Mouse (Mus musculus) limb, embryonic 14.5 days (tissue): Measurements from ENCODE around the gene Gcnt2. TPM values are rescaled to one million over a fixed set of nuclear protein-coding genes. Genes with fewer than 3 reads are reported as not detected.

Source experiments
- ATAC-seq: fragments of 200-750 bp; cut with Nextera tagmentation; 2 replicates; pipeline ENCODE4 v1.8.0; 2017; ENCODE audit warnings: low read depth, moderate number of reproducible peaks, moderate TSS enrichment; ENCODE audit not compliant: low FRiP score
- DNase-seq: peaks from one replicate; pipeline ENCODE4 v3.0.0-alpha.2; 2015; ENCODE audit warnings: low spot score
- H3K27ac ChIP-seq: fragments of 300-500 bp; sonication (generic); replicated peaks from 2 replicates; pipeline ENCODE4 v1.5.1; 2014; ENCODE audit warnings: low read depth, mild to moderate bottlenecking, low read length, moderate library complexity, mixed read lengths
- H3K27me3 ChIP-seq: fragments of 300-500 bp; sonication (generic); 2 replicates; pipeline ENCODE4 v1.6.1; 2014; ENCODE audit warnings: low read length, mixed read lengths; ENCODE audit not compliant: control insufficient read depth, insufficient read depth
- H3K36me3 ChIP-seq: fragments of 300-500 bp; sonication (generic); 2 replicates; pipeline ENCODE4 v1.6.1; 2014; ENCODE audit warnings: mild to moderate bottlenecking, low read length, moderate library complexity, mixed read lengths; ENCODE audit not compliant: control insufficient read depth, insufficient read depth
- H3K4me1 ChIP-seq: fragments of 300-500 bp; sonication (generic); 2 replicates; pipeline ENCODE4 v1.6.1; 2014; ENCODE audit warnings: antibody characterized with exemption, low read length, mixed read lengths; ENCODE audit not compliant: control insufficient read depth, insufficient read depth
- H3K4me2 ChIP-seq: fragments of 300-500 bp; sonication (generic); replicated peaks from 2 replicates; pipeline ENCODE4 v1.6.1; 2014; ENCODE audit warnings: low read depth, mild to moderate bottlenecking, low read length, moderate library complexity; ENCODE audit not compliant: severe bottlenecking
- H3K4me3 ChIP-seq: fragments of 300-500 bp; sonication (generic); replicated peaks from 2 replicates; pipeline ENCODE4 v1.5.1; 2014; ENCODE audit warnings: low read length
- H3K9ac ChIP-seq: fragments of 300-500 bp; sonication (generic); 2 replicates; pipeline ENCODE4 v1.6.1; 2014; ENCODE audit warnings: mild to moderate bottlenecking, low read depth, low read length, moderate library complexity; ENCODE audit not compliant: severe bottlenecking
- H3K9me3 ChIP-seq: fragments of 300-500 bp; sonication (generic); 2 replicates; pipeline ENCODE4 v1.6.1; 2016; ENCODE audit warnings: low read length; ENCODE audit not compliant: control insufficient read depth
- POLR2A ChIP-seq: fragments of 200-500 bp; IDR thresholded peaks from 2 replicates; pipeline ENCODE4 v1.8.0; 2012; ENCODE audit warnings: inconsistent platforms, mild to moderate bottlenecking, moderate library complexity, borderline replicate concordance; ENCODE audit not compliant: insufficient read depth, insufficient read length; ENCODE audit errors: extremely low read depth
- WGBS: fragments of 180-500 bp; shearing (Covaris S2); extraction: QIAGEN DNeasy Blood & Tissue Kit; methylation state at CpG from one replicate; pipeline ENCODE4 v1.1.7; 2014; 5-methylcytosine and 5-hydroxymethylcytosine counted together
- microRNA-seq: library from miRNA; unstranded; fragments of <30 nt; microRNA quantifications from one replicate; pipeline ENCODE4, GENCODE M21; 2016
- polyA plus RNA-seq, 2 experiments: library from polyadenylated mRNA; depleted of rRNA in 1 of 2; stranded (reverse) in 1 of 2; unstranded in 1 of 2; fragments of >200 nt; fragmentation: Nextera tagmentation in 1 of 2; extraction: Ambion mirVana in 1 of 2; gene quantifications; 2 replicates each; pipeline versions ENCODE4 v1.2.1 to v1.2.3; 2012 to 2014

Gene Gcnt2
- polyA plus RNA-seq, 2 experiments, result 1.7 to 2.5 TPM

- H3K4me3 ChIP-seq, result no peak overlapping the region
- no peak overlapping the region for H3K27ac ChIP-seq
- no peak for ATAC-seq
- H3K9me3 ChIP-seq, result no peaks in the 10 kb centered on the region
- H3K36me3 ChIP-seq, result peaks cover 87% of the 10 kb centered on the region
- no peak overlapping the region for H3K9ac ChIP-seq
- no peak overlapping the region for H3K4me2 ChIP-seq
- H3K4me1 ChIP-seq, result no peaks in the 10 kb centered on the region
- 85% methylated on average over 8 of the region's 8 CpGs for WGBS
- no peaks in the 10 kb centered on the region for H3K27me3 ChIP-seq
- no peak for DNase-seq
- TF ChIP-seq POLR2A, result no peak
These were observed 149.4 kb downstream of the Gcnt2 start for GRCm38 (mm10) chr13:41008946-41009345.

Small RNAs within 50 kb of the gene (microRNA-seq; reads per million reads assigned to microRNA genes)
- not detected for gene Mir5124a

Other genes with a start within 250 kb of the Gcnt2 start
- 21.5 and 23.9 TPM in 2 replicates for gene Tfap2a, start 121.4 kb upstream of the Gcnt2 start, polyA plus RNA-seq (2012; rRNA removed)
- 9.6 and 12.8 TPM in 2 replicates for gene Tfap2a, start 121.4 kb upstream of the Gcnt2 start, polyA plus RNA-seq (2014; fragmentation: Nextera tagmentation; extraction: Ambion mirVana)
- 44.6 and 54.0 TPM in 2 replicates for gene Pak1ip1, start 141.3 kb downstream of the Gcnt2 start, polyA plus RNA-seq (2012; rRNA removed)
- 55.7 and 60.7 TPM in 2 replicates for gene Pak1ip1, start 141.3 kb downstream of the Gcnt2 start, polyA plus RNA-seq (2014; fragmentation: Nextera tagmentation; extraction: Ambion mirVana)
- 110 and 122 TPM in 2 replicates for gene Tmem14c, start 156.5 kb downstream of the Gcnt2 start, polyA plus RNA-seq (2012; rRNA removed)
- 220 and 229 TPM in 2 replicates for gene Tmem14c, start 156.5 kb downstream of the Gcnt2 start, polyA plus RNA-seq (2014; fragmentation: Nextera tagmentation; extraction: Ambion mirVana)
- 0.64 and 0.79 TPM in 2 replicates for gene Mak, start 220.0 kb downstream of the Gcnt2 start, polyA plus RNA-seq (2012; rRNA removed)
- gene Mak, start 220.0 kb downstream of the Gcnt2 start, polyA plus RNA-seq (2014; fragmentation: Nextera tagmentation; extraction: Ambion mirVana), result 0.23 and 0.46 TPM in 2 replicates